Mouse (Mus musculus) neural tube, embryonic 13.5 days (tissue): ENCODE data around the gene Ap1b1. TPM values are rescaled to one million over a fixed set of nuclear protein-coding genes. Genes with fewer than 3 reads are reported as not detected.

Experiments
- ATAC-seq: fragments of 200-750 bp; cut with Nextera tagmentation; 2 replicates; pipeline ENCODE4 v1.8.0; 2017; ENCODE audit warnings: low read depth, mild to moderate bottlenecking, moderate TSS enrichment, moderate library complexity
- H3K27ac ChIP-seq: fragments of 300-500 bp; sonication (generic); replicated peaks from 2 replicates; pipeline ENCODE4 v1.5.1; 2015; ENCODE audit warnings: moderate library complexity, mild to moderate bottlenecking, inconsistent platforms
- H3K27me3 ChIP-seq: fragments of 300-500 bp; sonication (generic); 2 replicates; pipeline ENCODE4 v1.6.1; 2015; ENCODE audit warnings: mild to moderate bottlenecking, inconsistent platforms
- H3K36me3 ChIP-seq: fragments of 300-500 bp; sonication (generic); 2 replicates; pipeline ENCODE4 v1.6.1; 2015; ENCODE audit warnings: mild to moderate bottlenecking, inconsistent platforms
- H3K4me1 ChIP-seq: fragments of 300-500 bp; sonication (generic); replicated peaks from 2 replicates; pipeline ENCODE4 v1.6.1; 2015; ENCODE audit warnings: inconsistent platforms
- H3K4me2 ChIP-seq: fragments of 300-500 bp; sonication (generic); 2 replicates; pipeline ENCODE4 v1.6.1; 2015; ENCODE audit warnings: inconsistent platforms, mild to moderate bottlenecking, moderate library complexity
- H3K4me3 ChIP-seq: fragments of 300-500 bp; sonication (generic); 2 replicates; pipeline ENCODE4 v1.5.1; 2015; ENCODE audit warnings: mild to moderate bottlenecking, inconsistent platforms
- H3K9ac ChIP-seq: fragments of 300-500 bp; sonication (generic); 2 replicates; pipeline ENCODE4 v1.6.1; 2015; ENCODE audit warnings: moderate library complexity, mild to moderate bottlenecking, inconsistent platforms
- H3K9me3 ChIP-seq: fragments of 300-500 bp; sonication (generic); 2 replicates; pipeline ENCODE4 v1.6.1; 2016; ENCODE audit warnings: inconsistent platforms
- WGBS: fragments of 180-500 bp; shearing (Covaris S2); methylation state at CpG from one replicate; pipeline ENCODE4 v1.1.7; 2015; 5-methylcytosine and 5-hydroxymethylcytosine counted together
- polyA plus RNA-seq: library from polyadenylated mRNA; unstranded; fragments of >200 nt; fragmentation: Nextera tagmentation; extraction: Ambion mirVana; gene quantifications from 2 replicates; pipeline ENCODE4 v1.2.1, GENCODE M21; 2015

Ap1b1 gene
- polyA plus RNA-seq, 1 experiment from 2014 or later, result 84.5 TPM

- peaks cover 70% of the 10 kb centered on the region for H3K36me3 ChIP-seq
- no peaks in the 10 kb centered on the region for H3K27me3 ChIP-seq
- no peak overlapping the region for H3K27ac ChIP-seq
- H3K9me3 ChIP-seq, result no peaks in the 10 kb centered on the region
- no peak overlapping the region for H3K4me3 ChIP-seq
- ATAC-seq, result no peak
- no peaks in the 10 kb centered on the region for H3K4me1 ChIP-seq
- 81% methylated on average over 5 of the region's 5 CpGs for WGBS
- H3K4me2 ChIP-seq, result no peak overlapping the region
- no peak overlapping the region for H3K9ac ChIP-seq
Observed at GRCm38 (mm10) chr11:5012213-5012715, 25.6 kb downstream of the Ap1b1 start.

GRCm38 (mm10) chr11:5015720-5016119 is 29.1 kb downstream of the Ap1b1 start:
- H3K4me1 ChIP-seq, result no peaks in the 10 kb centered on the region
- no peaks in the 10 kb centered on the region for H3K9me3 ChIP-seq
- no peaks in the 10 kb centered on the region for H3K27me3 ChIP-seq
- ATAC-seq, result no peak
- WGBS, result 59% methylated on average over 2 of the region's 2 CpGs
- peaks cover 94% of the 10 kb centered on the region for H3K36me3 ChIP-seq
- H3K4me2 ChIP-seq, result no peak overlapping the region
- H3K9ac ChIP-seq, result no peak overlapping the region
- H3K27ac ChIP-seq, result no peak overlapping the region
- H3K4me3 ChIP-seq, result no peak overlapping the region

GRCm38 (mm10) chr11:5016286-5016685 is 29.7 kb downstream of the Ap1b1 start:
- 92% methylated on average over 5 of the region's 5 CpGs for WGBS
- no peaks in the 10 kb centered on the region for H3K9me3 ChIP-seq
- no peak overlapping the region for H3K4me3 ChIP-seq
- no peaks in the 10 kb centered on the region for H3K27me3 ChIP-seq
- ATAC-seq, result no peak
- no peak overlapping the region for H3K9ac ChIP-seq
- H3K27ac ChIP-seq, result no peak overlapping the region
- no peaks in the 10 kb centered on the region for H3K4me1 ChIP-seq
- peaks cover 94% of the 10 kb centered on the region for H3K36me3 ChIP-seq
- no peak overlapping the region for H3K4me2 ChIP-seq

GRCm38 (mm10) chr11:5017506-5017905 is 30.9 kb downstream of the Ap1b1 start:
- Histone ChIP-seq H3K4me3 (no peak overlapping the region), H3K4me2 (no peak overlapping the region), H3K27ac (no peak overlapping the region), H3K9ac (no peak overlapping the region), H3K36me3 (peaks cover 88% of the 10 kb centered on the region), H3K27me3 (no peaks in the 10 kb centered on the region), H3K9me3 (no peaks in the 10 kb centered on the region), H3K4me1 (no peaks in the 10 kb centered on the region)
- no peak for ATAC-seq
- WGBS, result 73% methylated on average over 6 of the region's 6 CpGs

GRCm38 (mm10) chr11:5025108-5025507 is 38.5 kb downstream of the Ap1b1 start:
- Histone ChIP-seq H3K4me3 (no peak overlapping the region), H3K4me2 (no peak overlapping the region), H3K9me3 (no peaks in the 10 kb centered on the region), H3K27ac (no peak overlapping the region), H3K36me3 (peaks cover 90% of the 10 kb centered on the region), H3K4me1 (no peaks in the 10 kb centered on the region), H3K27me3 (no peaks in the 10 kb centered on the region), H3K9ac (no peak overlapping the region)
- ATAC-seq, result no peak
- 96% methylated on average over 1 of the region's 1 CpGs for WGBS

- Histone ChIP-seq H3K9ac (no peak overlapping the region), H3K4me3 (no peak overlapping the region), H3K36me3 (peaks cover 99% of the 10 kb centered on the region), H3K9me3 (no peaks in the 10 kb centered on the region), H3K27ac (no peak overlapping the region), H3K4me1 (no peaks in the 10 kb centered on the region), H3K27me3 (no peaks in the 10 kb centered on the region), H3K4me2 (no peak overlapping the region)
- ATAC-seq, result no peak
- 95% methylated on average over 7 of the region's 7 CpGs for WGBS
Observed at GRCm38 (mm10) chr11:5028228-5028627, 41.6 kb downstream of the Ap1b1 start.

- Histone ChIP-seq H3K27ac (no peak overlapping the region), H3K4me3 (no peak overlapping the region), H3K36me3 (peaks cover 100% of the 10 kb centered on the region), H3K4me2 (no peak overlapping the region), H3K9me3 (no peaks in the 10 kb centered on the region), H3K4me1 (no peaks in the 10 kb centered on the region), H3K9ac (no peak overlapping the region), H3K27me3 (no peaks in the 10 kb centered on the region)
- 92% methylated on average over 10 of the region's 10 CpGs for WGBS
- no peak for ATAC-seq
Observed at GRCm38 (mm10) chr11:5032706-5033105, 46.1 kb downstream of the Ap1b1 start.

- no peak for ATAC-seq
- Histone ChIP-seq H3K4me3 (no peak overlapping the region), H3K27ac (no peak overlapping the region), H3K9me3 (no peaks in the 10 kb centered on the region), H3K9ac (no peak overlapping the region), H3K4me1 (no peaks in the 10 kb centered on the region), H3K4me2 (no peak overlapping the region), H3K27me3 (no peaks in the 10 kb centered on the region), H3K36me3 (peaks cover 100% of the 10 kb centered on the region)
- 82% methylated on average over 3 of the region's 3 CpGs for WGBS
Observed at GRCm38 (mm10) chr11:5033136-5033535, 46.5 kb downstream of the Ap1b1 start.

GRCm38 (mm10) chr11:5035421-5035820 is 48.8 kb downstream of the Ap1b1 start:
- H3K36me3 ChIP-seq, result peaks cover 100% of the 10 kb centered on the region
- no peak overlapping the region for H3K4me3 ChIP-seq
- H3K27ac ChIP-seq, result no peak overlapping the region
- no peak overlapping the region for H3K4me2 ChIP-seq
- WGBS, result 86% methylated on average over 4 of the region's 4 CpGs
- no peak overlapping the region for H3K9ac ChIP-seq
- no peaks in the 10 kb centered on the region for H3K9me3 ChIP-seq
- ATAC-seq, result no peak
- H3K27me3 ChIP-seq, result no peaks in the 10 kb centered on the region
- H3K4me1 ChIP-seq, result no peaks in the 10 kb centered on the region

GRCm38 (mm10) chr11:5037146-5037854 is 50.7 kb downstream of the Ap1b1 start:
- Histone ChIP-seq H3K36me3 (peaks cover 100% of the 10 kb centered on the region), H3K4me1 (no peaks in the 10 kb centered on the region), H3K9me3 (no peaks in the 10 kb centered on the region), H3K27ac (no peak overlapping the region), H3K27me3 (no peaks in the 10 kb centered on the region), H3K4me3 (no peak overlapping the region), H3K4me2 (no peak overlapping the region), H3K9ac (no peak overlapping the region)
- ATAC-seq, result no peak
- 89% methylated on average over 8 of the region's 8 CpGs for WGBS

GRCm38 (mm10) chr11:5040585-5040984 is 54.0 kb downstream of the Ap1b1 start:
- no peak for ATAC-seq
- no peaks in the 10 kb centered on the region for H3K4me1 ChIP-seq
- H3K4me3 ChIP-seq, result no peak overlapping the region
- no peak overlapping the region for H3K4me2 ChIP-seq
- H3K9me3 ChIP-seq, result no peaks in the 10 kb centered on the region
- no peak overlapping the region for H3K27ac ChIP-seq
- no peaks in the 10 kb centered on the region for H3K27me3 ChIP-seq
- WGBS, result 98% methylated on average over 5 of the region's 5 CpGs
- no peak overlapping the region for H3K9ac ChIP-seq
- peaks cover 75% of the 10 kb centered on the region for H3K36me3 ChIP-seq

GRCm38 (mm10) chr11:5041144-5041780 is 54.6 kb downstream of the Ap1b1 start:
- H3K9ac ChIP-seq, result no peak overlapping the region
- no peak for ATAC-seq
- no peak overlapping the region for H3K4me2 ChIP-seq
- H3K4me3 ChIP-seq, result no peak overlapping the region
- H3K36me3 ChIP-seq, result peaks cover 68% of the 10 kb centered on the region
- no peaks in the 10 kb centered on the region for H3K27me3 ChIP-seq
- no peak overlapping the region for H3K27ac ChIP-seq
- WGBS, result 81% methylated on average over 18 of the region's 18 CpGs
- H3K9me3 ChIP-seq, result no peaks in the 10 kb centered on the region
- no peaks in the 10 kb centered on the region for H3K4me1 ChIP-seq
